Mouse (Mus musculus) heart, postnatal 0 days (tissue): ENCODE data around the gene Pex19.

Experiments
- CTCF ChIP-seq: IDR thresholded peaks from 2 replicates; pipeline ENCODE4 v1.5.1; 2016; ENCODE audit warnings: antibody characterized with exemption, control low read depth, low read depth
- EP300 ChIP-seq: IDR thresholded peaks from 2 replicates; pipeline ENCODE4 v1.6.1; 2016; ENCODE audit warnings: antibody characterized with exemption, low read depth

- no peak for TF ChIP-seq CTCF
- TF ChIP-seq EP300 = no peak
Measured at GRCm38 (mm10) chr1:172154536-172154935, 28.0 kb downstream of the Pex19 start.
